Mouse (Mus musculus) kidney, embryonic 15.5 days (tissue): ENCODE data around the gene Ncoa6. TPM values are rescaled to one million over a fixed set of nuclear protein-coding genes. Genes with fewer than 3 reads are reported as not detected.

Source experiments
- ATAC-seq: fragments of 200-750 bp; cut with Nextera tagmentation; replicated peaks from 2 replicates; pipeline ENCODE4 v1.8.0; 2017; ENCODE audit warnings: moderate TSS enrichment; ENCODE audit not compliant: low FRiP score
- H3K27ac ChIP-seq: fragments of 300-500 bp; sonication (generic); 2 replicates; pipeline ENCODE4 v1.5.1; 2015; ENCODE audit warnings: mild to moderate bottlenecking, inconsistent platforms
- H3K27me3 ChIP-seq: fragments of 300-500 bp; sonication (generic); 2 replicates; pipeline ENCODE4 v1.6.1; 2015; ENCODE audit warnings: inconsistent platforms
- H3K36me3 ChIP-seq: fragments of 300-500 bp; sonication (generic); 2 replicates; pipeline ENCODE4 v1.6.1; 2015; ENCODE audit warnings: inconsistent platforms
- H3K4me1 ChIP-seq: fragments of 300-500 bp; sonication (generic); 2 replicates; pipeline ENCODE4 v1.6.1; 2015; ENCODE audit warnings: inconsistent platforms
- H3K4me2 ChIP-seq: fragments of 300-500 bp; sonication (generic); 2 replicates; pipeline ENCODE4 v1.6.1; 2015; ENCODE audit warnings: moderate library complexity, mild to moderate bottlenecking, inconsistent platforms
- H3K4me3 ChIP-seq: fragments of 300-500 bp; sonication (generic); replicated peaks from 2 replicates; pipeline ENCODE4 v1.5.1; 2015; ENCODE audit warnings: mild to moderate bottlenecking, inconsistent platforms
- H3K9ac ChIP-seq: fragments of 300-500 bp; sonication (generic); 2 replicates; pipeline ENCODE4 v1.6.1; 2015; ENCODE audit warnings: mild to moderate bottlenecking, inconsistent platforms
- H3K9me3 ChIP-seq: fragments of 300-500 bp; sonication (generic); replicated peaks from 2 replicates; pipeline ENCODE4 v1.6.1; 2016; ENCODE audit warnings: inconsistent platforms
- WGBS: fragments of 180-500 bp; shearing (Covaris S2); methylation state at CpG from one replicate; pipeline ENCODE4 v1.1.7; 2015; ENCODE audit warnings: mixed read lengths; 5-methylcytosine and 5-hydroxymethylcytosine counted together
- polyA plus RNA-seq: library from polyadenylated mRNA; unstranded; fragments of >200 nt; fragmentation: Nextera tagmentation; extraction: Ambion mirVana; gene quantifications from 2 replicates; pipeline ENCODE4 v1.2.1, GENCODE M21; 2015

Gene Ncoa6
- polyA plus RNA-seq, 1 experiment from 2014 or later, result 18.0 TPM

- H3K9me3 ChIP-seq, result no peaks in the 10 kb centered on the region
- H3K36me3 ChIP-seq, result no peaks in the 10 kb centered on the region
- WGBS, result 1% methylated on average over 11 of the region's 11 CpGs
- H3K9ac ChIP-seq, result peak overlapping the region; percentile 75
- ATAC-seq, result no peak
- peaks cover 32% of the 10 kb centered on the region for H3K4me1 ChIP-seq
- H3K4me3 ChIP-seq, result peak overlapping the region; percentile 66
- peak overlapping the region; percentile 90 for H3K4me2 ChIP-seq
- H3K27ac ChIP-seq, result peak overlapping the region; percentile 94
- peaks cover 13% of the 10 kb centered on the region for H3K27me3 ChIP-seq
These were observed 92.6 kb downstream of the Ncoa6 start for GRCm38 (mm10) chr2:155381060-155381437.

- peak within 1 kb of the TSS; percentile 75 for H3K9ac ChIP-seq
- H3K4me3 ChIP-seq, result peak within 1 kb of the TSS; percentile 66
- 43% methylated on average over 8 of the region's 8 CpGs for WGBS
- peaks cover 13% of the 10 kb centered on the region for H3K27me3 ChIP-seq
- peak within 1 kb of the TSS; percentile 94 for H3K27ac ChIP-seq
- H3K4me1 ChIP-seq, result peaks cover 26% of the 10 kb centered on the region
- no peaks in the 10 kb centered on the region for H3K9me3 ChIP-seq
- H3K4me2 ChIP-seq, result peak within 1 kb of the TSS; percentile 90
- no peak for ATAC-seq
- H3K36me3 ChIP-seq, result no peaks in the 10 kb centered on the region
These were observed 93.2 kb downstream of the Ncoa6 start, which contains the start of gene Trp53inp2 for GRCm38 (mm10) chr2:155380261-155381059. Trp53inp2 (plus strand) TSS chr2:155381059.

GRCm38 (mm10) chr2:155376191-155376590 is 97.5 kb downstream of the Ncoa6 start:
- Histone ChIP-seq H3K27ac (no peak overlapping the region), H3K4me3 (no peak overlapping the region), H3K4me2 (no peak overlapping the region), H3K36me3 (no peaks in the 10 kb centered on the region), H3K27me3 (peaks cover 13% of the 10 kb centered on the region), H3K4me1 (peaks cover 14% of the 10 kb centered on the region), H3K9ac (no peak overlapping the region), H3K9me3 (no peaks in the 10 kb centered on the region)
- WGBS, result 80% methylated on average over 10 of the region's 10 CpGs
- ATAC-seq, result no peak

GRCm38 (mm10) chr2:155374521-155374920 is 99.2 kb downstream of the Ncoa6 start:
- Histone ChIP-seq H3K27ac (no peak overlapping the region), H3K4me3 (no peak overlapping the region), H3K4me2 (no peak overlapping the region), H3K9me3 (no peaks in the 10 kb centered on the region), H3K9ac (no peak overlapping the region), H3K27me3 (no peaks in the 10 kb centered on the region), H3K4me1 (peaks cover 3% of the 10 kb centered on the region; the same call in 1 of the 2 replicates), H3K36me3 (no peaks in the 10 kb centered on the region)
- ATAC-seq, result no peak

DNA sequence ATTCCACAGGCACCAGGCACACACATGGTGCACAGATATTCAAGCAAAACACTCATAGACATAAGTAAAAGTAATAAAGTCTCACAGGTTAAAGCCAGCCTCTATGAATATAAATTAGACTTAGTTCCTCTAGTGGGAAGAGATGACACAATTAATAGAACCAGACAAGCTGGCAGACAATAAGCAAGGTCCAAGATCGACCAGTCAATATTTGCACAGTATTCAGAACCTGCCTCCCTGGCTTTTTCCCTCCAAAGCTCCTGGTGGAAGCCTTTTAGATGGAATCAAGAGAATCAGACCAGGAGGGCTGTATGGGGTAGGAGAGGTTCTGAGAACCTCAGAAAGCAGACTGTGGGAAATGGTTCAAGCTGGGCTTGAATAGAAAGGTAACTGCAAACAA is 99.8 kb downstream of the Ncoa6 start:
- no peak overlapping the region for H3K9ac ChIP-seq
- H3K27me3 ChIP-seq, result no peaks in the 10 kb centered on the region
- H3K36me3 ChIP-seq, result no peaks in the 10 kb centered on the region
- no peaks in the 10 kb centered on the region for H3K9me3 ChIP-seq
- no peak for ATAC-seq
- no peak overlapping the region for H3K27ac ChIP-seq
- no peak overlapping the region for H3K4me2 ChIP-seq
- peaks cover 9% of the 10 kb centered on the region; the same call in 1 of the 2 replicates for H3K4me1 ChIP-seq
- WGBS, result 72% methylated on average over 1 of the region's 1 CpGs
- H3K4me3 ChIP-seq, result no peak overlapping the region

DNA sequence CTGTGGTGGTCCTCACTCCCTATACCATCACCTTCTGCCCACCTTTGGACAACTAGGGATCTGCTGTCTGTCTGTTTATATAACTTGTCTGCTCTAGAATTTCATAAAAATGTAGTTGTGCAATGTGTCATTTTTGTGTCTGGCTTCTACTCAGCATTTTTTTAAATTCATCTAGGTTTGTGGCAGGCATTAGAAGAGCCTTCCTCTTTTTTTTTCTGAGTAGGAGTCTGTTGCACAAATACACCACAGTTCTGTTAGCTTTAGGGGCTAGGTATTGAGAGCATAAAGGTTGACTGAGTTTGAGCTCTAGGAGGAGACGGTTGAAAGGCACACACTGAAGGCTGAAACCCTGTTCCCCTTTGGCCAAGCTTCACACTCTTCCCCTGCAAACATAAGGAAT is 100.4 kb downstream of the Ncoa6 start:
- Histone ChIP-seq H3K9me3 (no peaks in the 10 kb centered on the region), H3K4me2 (no peak overlapping the region), H3K36me3 (no peaks in the 10 kb centered on the region), H3K27ac (no peak overlapping the region), H3K27me3 (no peaks in the 10 kb centered on the region), H3K9ac (no peak overlapping the region), H3K4me1 (peaks cover 9% of the 10 kb centered on the region; the same call in 1 of the 2 replicates), H3K4me3 (no peak overlapping the region)
- ATAC-seq, result no peak
- 63% methylated on average over 1 of the region's 1 CpGs for WGBS

DNA sequence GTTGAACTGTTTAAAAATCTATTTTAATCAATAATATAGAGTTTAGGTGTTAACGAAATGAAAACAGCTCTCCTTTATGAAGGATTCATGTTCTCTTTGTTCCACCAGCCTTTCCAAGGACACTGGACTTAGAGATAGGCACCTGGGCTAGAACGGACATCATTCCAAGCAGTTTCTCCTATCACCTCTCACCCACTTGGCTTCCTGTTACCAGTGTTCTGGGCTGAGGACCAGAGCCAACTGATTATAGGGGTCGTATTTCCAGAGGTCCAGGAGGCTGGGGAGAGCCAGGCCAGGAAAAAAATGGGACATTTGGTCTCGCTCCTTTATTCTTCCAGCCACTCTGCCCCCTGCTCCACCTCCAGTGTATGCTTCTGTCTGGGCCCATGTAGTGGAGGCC is 101.2 kb downstream of the Ncoa6 start:
- no peak overlapping the region for H3K27ac ChIP-seq
- H3K27me3 ChIP-seq, result no peaks in the 10 kb centered on the region
- no peaks in the 10 kb centered on the region for H3K9me3 ChIP-seq
- no peak overlapping the region for H3K4me3 ChIP-seq
- no peak overlapping the region for H3K9ac ChIP-seq
- no peak overlapping the region for H3K4me2 ChIP-seq
- no peaks in the 10 kb centered on the region for H3K36me3 ChIP-seq
- no peak for ATAC-seq
- peaks cover 9% of the 10 kb centered on the region; the same call in 1 of the 2 replicates for H3K4me1 ChIP-seq
- 50% methylated on average over 4 of the region's 4 CpGs for WGBS

- H3K27ac ChIP-seq, result peak overlapping the region; percentile 64; the same call in 1 of the 2 replicates
- no peaks in the 10 kb centered on the region for H3K9me3 ChIP-seq
- no peaks in the 10 kb centered on the region for H3K27me3 ChIP-seq
- WGBS, result 38% methylated on average over 7 of the region's 7 CpGs
- peaks cover 9% of the 10 kb centered on the region; the same call in 1 of the 2 replicates for H3K4me1 ChIP-seq
- ATAC-seq, result no peak
- no peak overlapping the region for H3K4me3 ChIP-seq
- no peaks in the 10 kb centered on the region for H3K36me3 ChIP-seq
- no peak overlapping the region for H3K9ac ChIP-seq
- no peak overlapping the region for H3K4me2 ChIP-seq
These were observed 104.3 kb downstream of the Ncoa6 start for GRCm38 (mm10) chr2:155369333-155369883.

- no peak overlapping the region for H3K4me2 ChIP-seq
- ATAC-seq, result no peak
- H3K36me3 ChIP-seq, result no peaks in the 10 kb centered on the region
- no peak overlapping the region for H3K4me3 ChIP-seq
- H3K27ac ChIP-seq, result no peak overlapping the region
- H3K27me3 ChIP-seq, result no peaks in the 10 kb centered on the region
- H3K4me1 ChIP-seq, result peaks cover 9% of the 10 kb centered on the region; the same call in 1 of the 2 replicates
- H3K9me3 ChIP-seq, result no peaks in the 10 kb centered on the region
- 84% methylated on average over 7 of the region's 7 CpGs for WGBS
- no peak overlapping the region for H3K9ac ChIP-seq
These were observed 105.9 kb downstream of the Ncoa6 start for GRCm38 (mm10) chr2:155367635-155368284.

DNA sequence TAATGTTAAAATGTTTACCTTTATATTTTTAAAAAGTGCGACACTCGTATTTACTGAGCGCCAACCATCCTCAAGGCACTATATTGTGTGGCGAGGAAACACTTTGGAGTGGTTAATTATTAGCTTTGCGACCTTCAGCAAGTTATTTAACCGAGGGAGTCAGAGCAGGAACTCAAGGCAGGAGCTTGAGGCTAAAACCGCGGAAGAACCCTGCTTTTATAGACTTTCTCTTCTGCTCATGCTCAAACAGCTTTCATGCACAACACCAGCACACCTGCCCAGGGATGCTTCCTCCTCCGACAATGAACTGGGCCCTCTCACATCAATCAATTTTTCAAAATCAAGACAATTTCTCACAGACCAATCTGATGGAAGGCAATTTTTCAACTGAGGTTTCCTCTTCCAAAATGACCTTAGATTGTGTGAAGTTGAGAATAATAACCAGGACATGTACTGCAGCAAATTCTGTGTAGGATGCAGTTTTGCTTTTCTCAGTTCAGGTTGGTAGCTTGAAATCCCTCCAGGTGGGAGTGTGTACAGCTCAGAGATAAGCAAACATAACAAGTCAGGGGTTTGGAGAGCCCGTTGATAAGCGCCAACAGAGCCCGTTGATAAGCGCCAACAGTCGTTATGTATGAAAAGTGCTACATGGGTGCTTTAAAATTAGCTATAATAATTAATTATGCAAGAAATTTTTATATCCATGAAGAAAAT is 115.9 kb downstream of the Ncoa6 start:
- Histone ChIP-seq H3K27me3 (no peaks in the 10 kb centered on the region), H3K4me3 (peak overlapping the region; percentile 66), H3K4me1 (peaks cover 13% of the 10 kb centered on the region), H3K27ac (peak overlapping the region; percentile 85), H3K36me3 (no peaks in the 10 kb centered on the region), H3K9me3 (no peaks in the 10 kb centered on the region), H3K4me2 (peak overlapping the region; percentile 63), H3K9ac (peak overlapping the region; percentile 41)
- ATAC-seq, result peak; percentile 89
- 32% methylated on average over 14 of the region's 14 CpGs for WGBS

GRCm38 (mm10) chr2:155356971-155357591 is 116.6 kb downstream of the Ncoa6 start, which contains the start of gene Pigu:
Pigu (minus strand) TSS chr2:155357430.
- Histone ChIP-seq H3K4me1 (peaks cover 13% of the 10 kb centered on the region), H3K4me2 (peak within 1 kb of the TSS; percentile 81), H3K4me3 (peak within 1 kb of the TSS; percentile 66), H3K36me3 (no peaks in the 10 kb centered on the region), H3K27ac (peak within 1 kb of the TSS; percentile 85), H3K9me3 (no peaks in the 10 kb centered on the region), H3K9ac (peak within 1 kb of the TSS; percentile 65), H3K27me3 (no peaks in the 10 kb centered on the region)
- WGBS, result under 1% methylated on average over 38 of the region's 38 CpGs
- peak; percentile 99 for ATAC-seq
